Mouse (Mus musculus) forebrain, embryonic 11.5 days (tissue): Measurements from ENCODE around the gene Ccnk. TPM values are rescaled to one million over a fixed set of nuclear protein-coding genes. Genes with fewer than 3 reads are reported as not detected.
A peak's percentile ranks its signal among the peaks of the same experiment; 100 is the strongest.

Experiments
- ATAC-seq: fragments of 200-750 bp; cut with Nextera tagmentation; replicated peaks from 2 replicates; pipeline ENCODE4 v1.8.0; 2017; ENCODE audit warnings: moderate TSS enrichment; ENCODE audit not compliant: low FRiP score
- DNase-seq: peaks from one replicate; pipeline ENCODE4 v3.0.0-alpha.2; 2017; ENCODE audit warnings: low spot score
- H3K27ac ChIP-seq: fragments of 300-500 bp; sonication (generic); 2 replicates; pipeline ENCODE4 v1.5.1; 2014; ENCODE audit warnings: low read depth, low read length
- H3K27me3 ChIP-seq: fragments of 300-500 bp; sonication (generic); 2 replicates; pipeline ENCODE4 v1.6.1; 2014; ENCODE audit warnings: mild to moderate bottlenecking, low read length, mixed read lengths; ENCODE audit not compliant: control insufficient read depth, insufficient read depth
- H3K36me3 ChIP-seq: fragments of 300-500 bp; sonication (generic); 2 replicates; pipeline ENCODE4 v1.6.1; 2014; ENCODE audit warnings: mild to moderate bottlenecking, low read length, moderate library complexity, mixed read lengths; ENCODE audit not compliant: control insufficient read depth, insufficient read depth
- H3K4me1 ChIP-seq: fragments of 300-500 bp; sonication (generic); replicated peaks from 2 replicates; pipeline ENCODE4 v1.6.1; 2014; ENCODE audit warnings: low read length, mixed read lengths; ENCODE audit not compliant: control insufficient read depth, insufficient read depth
- H3K4me2 ChIP-seq: fragments of 300-500 bp; sonication (generic); 2 replicates; pipeline ENCODE4 v1.6.1; 2014; ENCODE audit warnings: low read depth, mild to moderate bottlenecking, low read length, moderate library complexity, mixed read lengths; ENCODE audit not compliant: severe bottlenecking
- H3K4me3 ChIP-seq: fragments of 300-500 bp; sonication (generic); 2 replicates; pipeline ENCODE4 v1.5.1; 2014; ENCODE audit warnings: low read depth, low read length
- H3K9ac ChIP-seq: fragments of 300-500 bp; sonication (generic); 2 replicates; pipeline ENCODE4 v1.6.1; 2014; ENCODE audit warnings: low read length
- H3K9me3 ChIP-seq: fragments of 300-500 bp; sonication (generic); 2 replicates; pipeline ENCODE4 v1.6.1; 2016; ENCODE audit warnings: low read length, mixed read lengths; ENCODE audit not compliant: control insufficient read depth
- WGBS: fragments of 180-500 bp; shearing (Covaris S2); extraction: QIAGEN DNeasy Blood & Tissue Kit; methylation state at CpG from one replicate; pipeline ENCODE4 v1.1.7; 2014; 5-methylcytosine and 5-hydroxymethylcytosine counted together
- polyA plus RNA-seq: library from polyadenylated mRNA; unstranded; fragments of >200 nt; fragmentation: Nextera tagmentation; extraction: Ambion mirVana; gene quantifications from 2 replicates; pipeline ENCODE4 v1.2.1, GENCODE M21; 2014

Gene Ccnk
- polyA plus RNA-seq, 1 experiment from 2014 or later: 5.0 TPM

DNA sequence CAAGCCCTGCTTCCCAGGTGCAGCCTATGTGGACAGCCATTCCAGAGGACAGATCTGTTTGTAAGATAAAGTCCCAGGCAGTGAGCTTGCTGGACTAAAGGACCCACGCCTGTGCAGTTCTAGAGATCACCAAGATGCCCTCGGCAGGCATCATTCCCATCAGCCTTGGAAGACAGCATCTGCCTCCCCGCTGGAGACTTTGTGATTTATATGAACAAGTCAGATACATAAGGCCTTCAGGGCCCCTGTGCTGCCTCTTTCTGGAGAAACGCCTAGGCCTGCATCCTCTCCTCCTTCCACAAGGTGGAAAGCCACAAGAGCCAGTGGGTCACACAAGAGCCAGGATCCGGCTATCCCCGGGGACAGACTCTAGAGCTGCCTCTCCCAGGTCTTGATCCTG, 62.2 kb downstream of the Ccnk start:
- ATAC-seq (no peak), DNase-seq (no peak)
- Histone ChIP-seq H3K4me2 (peak overlapping the region; percentile 35; the same call in 1 of the 2 replicates), H3K27ac (peak overlapping the region; percentile 79), H3K4me1 (peaks cover 71% of the 10 kb centered on the region), H3K4me3 (no peak overlapping the region), H3K36me3 (no peaks in the 10 kb centered on the region), H3K9me3 (no peaks in the 10 kb centered on the region), H3K27me3 (no peaks in the 10 kb centered on the region), H3K9ac (peak overlapping the region; percentile 61)
- 36% methylated on average over 6 of the region's 6 CpGs for WGBS

DNA sequence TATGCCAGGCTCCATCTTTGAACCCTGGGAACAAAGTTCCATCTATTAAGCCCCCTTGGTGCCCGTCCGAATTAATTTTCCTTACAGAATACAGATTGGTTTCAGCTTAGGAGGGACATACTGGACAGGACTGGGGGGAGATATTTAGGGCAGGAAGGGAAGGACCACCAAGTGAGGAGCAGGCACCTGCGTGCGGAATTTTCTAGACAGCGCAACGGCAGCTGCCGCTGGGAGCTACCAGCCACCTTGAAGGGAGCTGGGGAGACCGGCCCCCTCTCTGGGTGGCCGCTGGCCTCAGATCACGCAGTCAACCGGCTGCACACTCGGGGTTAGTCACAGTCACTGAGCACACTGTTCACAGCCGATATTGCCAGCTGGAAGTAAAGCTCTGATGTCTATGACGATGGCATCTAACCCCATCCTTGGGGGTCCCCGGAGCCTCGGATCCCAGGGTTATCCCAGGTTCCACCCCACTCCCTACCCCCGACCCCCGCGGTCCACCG, 62.9 kb downstream of the Ccnk start:
- Histone ChIP-seq H3K4me1 (peaks cover 71% of the 10 kb centered on the region), H3K9ac (peak overlapping the region; percentile 16; the same call in 1 of the 2 replicates), H3K4me3 (no peak overlapping the region), H3K36me3 (no peaks in the 10 kb centered on the region), H3K4me2 (no peak overlapping the region), H3K27me3 (no peaks in the 10 kb centered on the region), H3K9me3 (no peaks in the 10 kb centered on the region), H3K27ac (0 out of 2 replicates have a peak overlapping the region, but pooled peaks have one; percentile 79)
- DNase-seq (no peak), ATAC-seq (no peak)
- 45% methylated on average over 20 of the region's 20 CpGs for WGBS

GRCm38 (mm10) chr12:108244778-108245177, 65.4 kb downstream of the Ccnk start:
- H3K27ac ChIP-seq: peak overlapping the region; percentile 65
- H3K4me3 ChIP-seq: no peak overlapping the region
- DNase-seq (no peak), ATAC-seq (no peak)
- H3K36me3 ChIP-seq: no peaks in the 10 kb centered on the region
- H3K4me1 ChIP-seq: peaks cover 55% of the 10 kb centered on the region
- H3K9me3 ChIP-seq: no peaks in the 10 kb centered on the region
- H3K9ac ChIP-seq: 0 out of 2 replicates have a peak overlapping the region, but pooled peaks have one; percentile 6
- 8% methylated on average over 8 of the region's 8 CpGs for WGBS
- H3K4me2 ChIP-seq: no peak overlapping the region
- H3K27me3 ChIP-seq: no peaks in the 10 kb centered on the region

DNA sequence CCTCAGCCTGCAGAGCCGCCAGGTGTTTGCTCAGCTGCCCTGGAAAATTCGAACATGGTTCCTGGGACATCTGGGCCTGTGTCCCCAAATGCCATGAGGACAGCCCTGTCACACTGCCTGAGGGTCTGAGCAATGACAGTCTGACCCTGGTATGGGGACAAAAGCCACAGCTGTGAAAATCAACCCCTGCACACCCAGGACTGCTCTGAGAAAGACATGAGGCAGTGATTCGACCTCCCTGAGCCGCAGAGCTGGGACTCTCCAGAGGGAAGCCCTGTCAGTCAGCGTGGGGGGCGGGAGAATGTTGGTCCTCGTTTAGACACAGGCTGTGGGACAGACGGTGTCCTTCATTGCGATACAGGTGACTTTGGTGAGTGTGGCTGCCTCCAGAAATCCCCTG, 66.2 kb downstream of the Ccnk start:
- Histone ChIP-seq H3K4me3 (no peak overlapping the region), H3K9me3 (no peaks in the 10 kb centered on the region), H3K27ac (no peak overlapping the region), H3K27me3 (no peaks in the 10 kb centered on the region), H3K4me1 (peaks cover 48% of the 10 kb centered on the region), H3K9ac (0 out of 2 replicates have a peak overlapping the region, but pooled peaks have one; percentile 6), H3K4me2 (no peak overlapping the region), H3K36me3 (no peaks in the 10 kb centered on the region)
- ATAC-seq: no peak
- WGBS: 51% methylated on average over 9 of the region's 9 CpGs
- no peak for DNase-seq

- ATAC-seq (no peak), DNase-seq (no peak)
- no peak overlapping the region for H3K9ac ChIP-seq
- WGBS: 84% methylated on average over 10 of the region's 10 CpGs
- H3K36me3 ChIP-seq: no peaks in the 10 kb centered on the region
- H3K4me1 ChIP-seq: peaks cover 34% of the 10 kb centered on the region
- H3K4me3 ChIP-seq: no peak overlapping the region
- no peak overlapping the region for H3K4me2 ChIP-seq
- no peaks in the 10 kb centered on the region for H3K9me3 ChIP-seq
- H3K27ac ChIP-seq: no peak overlapping the region
- H3K27me3 ChIP-seq: no peaks in the 10 kb centered on the region
Observed at GRCm38 (mm10) chr12:108246759-108247500, 67.6 kb downstream of the Ccnk start.

GRCm38 (mm10) chr12:108249019-108249418, 69.6 kb downstream of the Ccnk start:
- no peak for DNase-seq
- Histone ChIP-seq H3K4me3 (no peak overlapping the region), H3K9ac (no peak overlapping the region), H3K4me1 (peaks cover 19% of the 10 kb centered on the region), H3K27ac (no peak overlapping the region), H3K36me3 (no peaks in the 10 kb centered on the region), H3K9me3 (no peaks in the 10 kb centered on the region), H3K27me3 (no peaks in the 10 kb centered on the region), H3K4me2 (no peak overlapping the region)
- no peak for ATAC-seq
- WGBS: 98% methylated on average over 8 of the region's 8 CpGs

- 82% methylated on average over 10 of the region's 10 CpGs for WGBS
Observed at GRCm38 (mm10) chr12:108249522-108249921, 70.1 kb downstream of the Ccnk start.

DNA sequence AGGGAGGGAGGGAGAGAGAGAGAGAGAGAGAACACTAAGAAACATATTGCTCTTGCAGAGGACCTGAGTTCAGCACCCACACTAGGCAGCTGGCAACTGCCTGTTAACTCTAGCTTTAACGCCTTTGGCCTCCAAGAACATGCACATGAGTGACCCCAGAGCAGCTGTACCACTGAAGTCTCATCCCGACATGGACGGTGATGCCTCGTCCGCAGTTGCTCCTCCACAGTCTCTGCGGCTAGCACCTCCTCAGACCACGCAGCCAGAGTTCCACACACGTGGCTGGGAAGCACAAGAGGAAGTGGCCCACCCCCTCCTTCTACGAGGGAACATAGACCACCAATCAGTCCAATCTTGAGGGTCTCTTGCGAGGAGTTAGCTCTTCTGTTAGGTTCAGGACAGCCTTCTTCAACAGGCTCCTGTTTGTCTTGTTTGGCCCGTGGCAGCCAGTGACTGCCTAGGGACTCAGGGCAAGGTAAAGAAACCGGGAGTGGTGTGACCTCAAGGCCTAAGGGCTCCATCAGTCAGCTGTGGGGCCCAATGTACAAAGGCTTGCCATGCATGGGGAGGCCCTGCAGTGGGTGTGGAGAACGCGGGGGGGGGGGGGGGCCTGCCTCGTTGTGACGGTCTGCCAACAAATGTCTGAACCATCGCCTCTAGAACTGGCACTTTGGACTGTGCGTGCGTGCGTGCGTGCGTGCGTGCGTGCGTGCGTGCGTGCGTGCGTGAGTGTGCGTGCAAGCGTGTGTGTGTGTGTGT, 71.8 kb downstream of the Ccnk start:
- no peaks in the 10 kb centered on the region for H3K9me3 ChIP-seq
- DNase-seq (no peak), ATAC-seq (no peak)
- WGBS: 90% methylated on average over 31 of the region's 31 CpGs
- H3K4me3 ChIP-seq: no peak overlapping the region
- H3K4me2 ChIP-seq: no peak overlapping the region
- H3K27me3 ChIP-seq: no peaks in the 10 kb centered on the region
- no peak overlapping the region for H3K9ac ChIP-seq
- no peak overlapping the region for H3K27ac ChIP-seq
- H3K4me1 ChIP-seq: peaks cover 11% of the 10 kb centered on the region
- no peaks in the 10 kb centered on the region for H3K36me3 ChIP-seq

More at GRCm38 (mm10) chr12:108249522-108249921, 70.1 kb downstream of the Ccnk start:
- no peaks in the 10 kb centered on the region for H3K9me3 ChIP-seq
- no peaks in the 10 kb centered on the region for H3K27me3 ChIP-seq
- no peak for DNase-seq
- peaks cover 16% of the 10 kb centered on the region for H3K4me1 ChIP-seq
- no peak overlapping the region for H3K27ac ChIP-seq
- H3K4me3 ChIP-seq: no peak overlapping the region
- ATAC-seq: no peak
- H3K9ac ChIP-seq: no peak overlapping the region
- H3K4me2 ChIP-seq: no peak overlapping the region
- no peaks in the 10 kb centered on the region for H3K36me3 ChIP-seq
